Mouse (Mus musculus) liver, embryonic 13.5 days (tissue): ENCODE data around the gene Plekhf1. TPM values are rescaled to one million over a fixed set of nuclear protein-coding genes. Genes with fewer than 3 reads are reported as not detected.

Source experiments
- polyA plus RNA-seq: library from polyadenylated mRNA; unstranded; fragments of >200 nt; fragmentation: Nextera tagmentation; extraction: Ambion mirVana; gene quantifications from 2 replicates; pipeline ENCODE4 v1.2.1, GENCODE M21; 2015

Gene Plekhf1
- polyA plus RNA-seq, 1 experiment from 2014 or later: 0.46 TPM

Other genes starting within 250 kb of the Plekhf1 start
- 18.2 and 21.0 TPM in 2 replicates for gene Uri1, start 204.5 kb downstream of the Plekhf1 start, polyA plus RNA-seq
- gene Ccne1, start 120.5 kb downstream of the Plekhf1 start, polyA plus RNA-seq: 127 and 132 TPM in 2 replicates
- gene 1600014C10Rik, start 44.8 kb downstream of the Plekhf1 start, polyA plus RNA-seq: 8.7 and 9.0 TPM in 2 replicates
- 19.7 and 21.5 TPM in 2 replicates for gene Pop4, start 43.4 kb upstream of the Plekhf1 start, polyA plus RNA-seq